Mouse (Mus musculus) MEL (cell line): ENCODE measurements around the gene Clec1b. TPM values are rescaled to one million over a fixed set of nuclear protein-coding genes. Genes with fewer than 3 reads are reported as not detected.
A peak's percentile ranks its signal among the peaks of the same experiment; 100 is the strongest.

Experiments used
- DNase-seq: peaks from one replicate; pipeline ENCODE4 v3.0.0; 2011; ENCODE audit warnings: low read depth, low spot score
- H3K27ac ChIP-seq: 2 replicates; pipeline ENCODE4 v1.5.1; 2012; ENCODE audit warnings: low read depth, mild to moderate bottlenecking, control low read depth, low read length, moderate library complexity; ENCODE audit not compliant: control insufficient read depth
- H3K27me3 ChIP-seq, 2 experiments: fragments of 150-350 bp in 1 of 2; sonication (generic) in 1 of 2; 2 replicates each; pipeline ENCODE4 v1.6.1; 2012; ENCODE audit warnings: low read length in 2 of 2, mild to moderate bottlenecking in 2 of 2, improper control_type of control experiment in 1 of 2, moderate library complexity in 1 of 2; ENCODE audit not compliant: insufficient read depth in 2 of 2, control insufficient read depth in 1 of 2
- H3K36me3 ChIP-seq, 2 experiments: 2 replicates each; pipeline ENCODE4 v1.6.1; 2012 to 2014; ENCODE audit warnings: low read length in 2 of 2, improper control_type of control experiment in 1 of 2, inconsistent platforms in 1 of 2, mild to moderate bottlenecking in 1 of 2; ENCODE audit not compliant: insufficient read depth in 2 of 2, control insufficient read depth in 1 of 2
- H3K4me1 ChIP-seq, 2 experiments: fragments of 150-350 bp in 1 of 2; sonication (generic) in 1 of 2; 2 replicates each; pipeline ENCODE4 v1.6.1; 2012; ENCODE audit warnings: low read length in 2 of 2, improper control_type of control experiment in 1 of 2, mild to moderate bottlenecking in 1 of 2; ENCODE audit not compliant: insufficient read depth in 2 of 2, control insufficient read depth in 1 of 2
- H3K4me3 ChIP-seq, 2 experiments: fragments of 150-350 bp in 1 of 2; sonication (generic) in 1 of 2; 2 replicates each; pipeline ENCODE4 v1.5.1; 2012; ENCODE audit warnings: low read depth in 2 of 2, low read length in 2 of 2, mild to moderate bottlenecking in 2 of 2, moderate library complexity in 2 of 2, control low read depth in 1 of 2, improper control_type of control experiment in 1 of 2; ENCODE audit not compliant: control insufficient read depth in 1 of 2, insufficient read depth in 1 of 2
- H3K79me2 ChIP-seq: 2 replicates; pipeline ENCODE4 v1.6.1; 2012; ENCODE audit warnings: mild to moderate bottlenecking, low read length, moderate library complexity; ENCODE audit not compliant: control insufficient read depth, poor library complexity, insufficient read depth
- H3K9ac ChIP-seq: 2 replicates; pipeline ENCODE4 v1.6.1; 2012; ENCODE audit warnings: low read depth, mild to moderate bottlenecking, control low read depth, low read length, moderate library complexity; ENCODE audit not compliant: control insufficient read depth, poor library complexity, severe bottlenecking
- H3K9me3 ChIP-seq: fragments of 150-350 bp; sonication (generic); replicated peaks from 2 replicates; pipeline ENCODE4 v1.6.1; 2012; ENCODE audit warnings: mild to moderate bottlenecking, low read length, improper control_type of control experiment, moderate library complexity; ENCODE audit not compliant: insufficient read depth
- CHD2 ChIP-seq: IDR thresholded peaks from 2 replicates; pipeline ENCODE4 v1.6.1; 2011; ENCODE audit warnings: low read length, improper control_type of control experiment
- CTCF ChIP-seq, 3 experiments: IDR thresholded peaks in 2 of 3; conservative IDR thresholded peaks in 1 of 3; 2 replicates each; pipeline ENCODE4 v1.5.1; 2011 to 2012; ENCODE audit warnings: low read length in 3 of 3, low read depth in 2 of 3, mild to moderate bottlenecking in 2 of 3, improper control_type of control experiment in 1 of 3, inconsistent platforms in 1 of 3, mixed read lengths in 1 of 3, moderate library complexity in 1 of 3; ENCODE audit not compliant: control insufficient read depth in 1 of 3, insufficient read depth in 1 of 3, poor library complexity in 1 of 3, severe bottlenecking in 1 of 3
- EP300 ChIP-seq, 2 experiments: IDR thresholded peaks; 2 replicates each; pipeline ENCODE4 v1.6.1; 2011; ENCODE audit warnings: improper control_type of control experiment in 2 of 2, low read length in 2 of 2, low read depth in 1 of 2, mild to moderate bottlenecking in 1 of 2
- GABPA ChIP-seq: IDR thresholded peaks from 2 replicates; pipeline ENCODE4 v1.6.1; 2012; ENCODE audit warnings: low read depth, mild to moderate bottlenecking, inconsistent platforms, low read length, improper control_type of control experiment, moderate library complexity
- JUND ChIP-seq: IDR thresholded peaks from 2 replicates; pipeline ENCODE4 v1.6.1; 2011; ENCODE audit warnings: low read depth, mild to moderate bottlenecking, improper control_type of control experiment, low read length
- MAX ChIP-seq: IDR thresholded peaks from 2 replicates; pipeline ENCODE4 v1.6.1; 2011; ENCODE audit warnings: low read length, improper control_type of control experiment
- MAZ ChIP-seq: IDR thresholded peaks from 2 replicates; pipeline ENCODE4 v1.6.1; 2012; ENCODE audit warnings: low read depth, mild to moderate bottlenecking, inconsistent platforms, low read length, improper control_type of control experiment
- MXI1 ChIP-seq: IDR thresholded peaks from 2 replicates; pipeline ENCODE4 v1.6.1; 2011; ENCODE audit warnings: mild to moderate bottlenecking, low read depth, low read length, improper control_type of control experiment
- MYC ChIP-seq: IDR thresholded peaks from 2 replicates; pipeline ENCODE4 v1.6.1; 2011; ENCODE audit warnings: low read depth, mild to moderate bottlenecking, low read length, improper control_type of control experiment, moderate library complexity
- POLR2A ChIP-seq, 2 experiments: IDR thresholded peaks; 2 replicates each; pipeline ENCODE4 v1.6.1; 2011 to 2012; ENCODE audit warnings: low read length in 2 of 2, mild to moderate bottlenecking in 2 of 2, control low read depth in 1 of 2, improper control_type of control experiment in 1 of 2, low read depth in 1 of 2, moderate library complexity in 1 of 2; ENCODE audit not compliant: control insufficient read depth in 1 of 2, insufficient read depth in 1 of 2, poor library complexity in 1 of 2
- POLR2AphosphoS2 ChIP-seq: IDR thresholded peaks from 2 replicates; pipeline ENCODE4 v1.6.1; 2011; ENCODE audit warnings: low read length, improper control_type of control experiment
- POLR2AphosphoS5 ChIP-seq: IDR thresholded peaks from 2 replicates; pipeline ENCODE4 v1.6.1; 2012; ENCODE audit warnings: low read depth, borderline replicate concordance, mild to moderate bottlenecking, inconsistent platforms, low read length, moderate library complexity, mixed read lengths
- RAD21 ChIP-seq: IDR thresholded peaks from 2 replicates; pipeline ENCODE4 v1.6.1; 2011; ENCODE audit warnings: mild to moderate bottlenecking, low read depth, low read length, improper control_type of control experiment
- SMC3 ChIP-seq: IDR thresholded peaks from 2 replicates; pipeline ENCODE4 v1.6.1; 2011; ENCODE audit warnings: low read depth, low read length, improper control_type of control experiment
- TAL1 ChIP-seq: IDR thresholded peaks from 2 replicates; pipeline ENCODE4 v1.6.1; 2012; ENCODE audit warnings: mild to moderate bottlenecking, inconsistent platforms, low read length, moderate library complexity, mixed read lengths
- TCF12 ChIP-seq: IDR thresholded peaks from 2 replicates; pipeline ENCODE4 v1.6.1; 2014; ENCODE audit warnings: low read depth, mild to moderate bottlenecking, inconsistent platforms, low read length, improper control_type of control experiment, moderate library complexity
- ZC3H11A ChIP-seq: IDR thresholded peaks from 2 replicates; pipeline ENCODE4 v1.6.1; 2012; ENCODE audit warnings: low read depth, mild to moderate bottlenecking, inconsistent platforms, low read length, improper control_type of control experiment
- polyA plus RNA-seq, 2 experiments: library from polyadenylated mRNA; stranded (reverse) in 1 of 2; unstranded in 1 of 2; fragments of >175 nt in 1 of 2; fragments of >200 nt in 1 of 2; gene quantifications; 2 replicates each; pipeline versions ENCODE4 v1.2.1 to v1.2.4; 2012; ENCODE audit warnings: low replicate concordance in 2 of 2, low read depth in 1 of 2; ENCODE audit not compliant: insufficient read length in 2 of 2, insufficient read depth in 1 of 2, missing spikeins in 1 of 2
- total RNA-seq: library from RNA; depleted of rRNA; stranded (reverse); fragments of 300-350 nt; gene quantifications from 2 replicates; pipeline ENCODE4 v1.2.3, GENCODE M21; 2012

Clec1b gene
- total and polyA plus RNA-seq, 3 experiments: not detected

GRCm38 (mm10) chr6:129385774-129386173, 11.3 kb upstream of the Clec1b start, which contains the start of gene Clec12b:
Clec12b (minus strand) TSS chr6:129385874.
- Histone ChIP-seq H3K36me3 (no peaks in the 10 kb centered on the region), H3K27ac (no peak within 1 kb of the TSS)

GRCm38 (mm10) chr6:129393087-129393720, 3.9 kb upstream of the Clec1b start:
- H3K4me1 ChIP-seq: no peaks in the 10 kb centered on the region
- peak; percentile 32 for DNase-seq
- no peaks in the 10 kb centered on the region for H3K36me3 ChIP-seq
- no peak overlapping the region for H3K9ac ChIP-seq
- H3K9me3 ChIP-seq: no peaks in the 10 kb centered on the region
- peaks cover 0 to 3% of the 10 kb centered on the region in 2 experiments; a peak in 1 of 4 replicates for H3K27me3 ChIP-seq
- no peak overlapping the region for H3K27ac ChIP-seq
- no peaks in the 10 kb centered on the region for H3K79me2 ChIP-seq
- TF ChIP-seq TAL1 (no peak), SMC3 (peak; percentile 81), ZC3H11A (peak; percentile 55), TCF12 (no peak), EP300 (IDR thresholded peaks at IDR 0.05; ENCODE audit: low read depth in 1 of 2, low read length in 2 of 2) (no peak), CHD2 (no peak), RAD21 (peak; percentile 88), CTCF (IDR thresholded peaks at IDR 0.05 in 2 of 3, conservative IDR thresholded peaks at IDR 0.05 in 1 of 3; ENCODE audit: control insufficient read depth in 1 of 3, insufficient read depth in 1 of 3, low read depth in 2 of 3, low read length in 3 of 3, poor library complexity in 1 of 3, severe bottlenecking in 1 of 3) (peak in 2 of 3 experiments; percentile 25 to 73; a peak in 4 of 6 replicates)
- no peak overlapping the region for H3K4me3 ChIP-seq

More at GRCm38 (mm10) chr6:129385774-129386173, 11.3 kb upstream of the Clec1b start, which contains the start of gene Clec12b:
- no peak for DNase-seq
- Histone ChIP-seq H3K4me3 (no peak within 1 kb of the TSS), H3K9ac (no peak within 1 kb of the TSS), H3K9me3 (no peaks in the 10 kb centered on the region), H3K4me1 (no peaks in the 10 kb centered on the region), H3K27me3 (no peaks in the 10 kb centered on the region; a peak in 1 of 4 replicates), H3K79me2 (no peaks in the 10 kb centered on the region)
- TF ChIP-seq ZC3H11A (no peak), TCF12 (no peak), MXI1 (no peak), POLR2AphosphoS2 (no peak), POLR2AphosphoS5 (no peak), POLR2A (IDR thresholded peaks at IDR 0.05; ENCODE audit: control insufficient read depth in 1 of 2, insufficient read depth in 1 of 2, low read depth in 1 of 2, low read length in 2 of 2, poor library complexity in 1 of 2) (no peak), JUND (no peak), GABPA (no peak), MAX (no peak), MYC (no peak), MAZ (no peak)
